Mouse (Mus musculus) hindbrain, embryonic 14.5 days (tissue): Measurements from ENCODE around the gene Ube2b. TPM values are rescaled to one million over a fixed set of nuclear protein-coding genes. Genes with fewer than 3 reads are reported as not detected.

Source experiments
- ATAC-seq: fragments of 200-750 bp; cut with Nextera tagmentation; 2 replicates; pipeline ENCODE4 v1.8.0; 2017; ENCODE audit warnings: moderate number of reproducible peaks, mild to moderate bottlenecking, moderate TSS enrichment, moderate library complexity; ENCODE audit not compliant: low FRiP score
- DNase-seq: peaks from one replicate; pipeline ENCODE4 v3.0.0-alpha.2; 2015; ENCODE audit warnings: low spot score
- H3K27ac ChIP-seq: fragments of 300-500 bp; sonication (generic); 2 replicates; pipeline ENCODE4 v1.5.1; 2014; ENCODE audit warnings: mild to moderate bottlenecking, moderate library complexity
- H3K27me3 ChIP-seq: fragments of 300-500 bp; sonication (generic); 2 replicates; pipeline ENCODE4 v1.6.1; 2014; ENCODE audit warnings: mild to moderate bottlenecking, low read length, mixed read lengths; ENCODE audit not compliant: control insufficient read depth, insufficient read depth
- H3K36me3 ChIP-seq: fragments of 300-500 bp; sonication (generic); replicated peaks from 2 replicates; pipeline ENCODE4 v1.6.1; 2014; ENCODE audit not compliant: control insufficient read depth, insufficient read depth
- H3K4me1 ChIP-seq: fragments of 300-500 bp; sonication (generic); replicated peaks from 2 replicates; pipeline ENCODE4 v1.6.1; 2014; ENCODE audit warnings: antibody characterized with exemption, low read length, mixed read lengths; ENCODE audit not compliant: control insufficient read depth, insufficient read depth
- H3K4me2 ChIP-seq: fragments of 300-500 bp; sonication (generic); replicated peaks from 2 replicates; pipeline ENCODE4 v1.6.1; 2014; ENCODE audit warnings: mild to moderate bottlenecking, moderate library complexity
- H3K4me3 ChIP-seq: fragments of 300-500 bp; sonication (generic); replicated peaks from 2 replicates; pipeline ENCODE4 v1.5.1; 2014; ENCODE audit warnings: mild to moderate bottlenecking, low read length
- H3K9ac ChIP-seq: fragments of 300-500 bp; sonication (generic); 2 replicates; pipeline ENCODE4 v1.6.1; 2014
- H3K9me3 ChIP-seq: fragments of 300-500 bp; sonication (generic); 2 replicates; pipeline ENCODE4 v1.6.1; 2016; ENCODE audit warnings: low read length; ENCODE audit not compliant: control insufficient read depth
- WGBS: fragments of 180-500 bp; shearing (Covaris S2); extraction: QIAGEN DNeasy Blood & Tissue Kit; methylation state at CpG from one replicate; pipeline ENCODE4 v1.1.7; 2014; 5-methylcytosine and 5-hydroxymethylcytosine counted together
- polyA plus RNA-seq: library from polyadenylated mRNA; unstranded; fragments of >200 nt; fragmentation: Nextera tagmentation; extraction: Ambion mirVana; gene quantifications from 2 replicates; pipeline ENCODE4 v1.2.1, GENCODE M21; 2014

Gene Ube2b
- polyA plus RNA-seq, 1 experiment from 2014 or later = 157 TPM

DNA sequence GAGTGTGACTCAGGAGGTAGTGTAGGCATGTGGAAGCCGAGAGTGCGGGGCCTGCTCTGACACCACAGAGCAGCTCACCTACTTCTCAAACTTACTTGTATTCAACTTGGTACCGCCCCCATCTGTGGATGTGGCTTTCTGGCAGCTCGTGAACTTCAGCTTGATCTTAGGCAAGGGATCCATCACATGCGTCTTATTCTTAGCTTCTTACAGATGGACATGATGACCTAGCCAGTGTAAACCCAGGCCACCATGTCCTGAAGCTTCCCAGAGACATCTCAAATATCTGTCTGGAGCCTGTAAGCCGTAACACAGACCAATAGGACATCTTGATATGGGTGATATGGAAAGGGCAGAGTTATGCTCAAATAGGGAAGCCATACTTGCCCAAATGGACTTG is 28.9 kb downstream of the Ube2b start:
- no peak overlapping the region for H3K4me2 ChIP-seq
- no peak for DNase-seq
- no peaks in the 10 kb centered on the region for H3K27me3 ChIP-seq
- H3K27ac ChIP-seq = no peak overlapping the region
- peaks cover 5% of the 10 kb centered on the region; the same call in 1 of the 2 replicates for H3K4me1 ChIP-seq
- no peaks in the 10 kb centered on the region for H3K9me3 ChIP-seq
- H3K4me3 ChIP-seq = no peak overlapping the region
- no peak for ATAC-seq
- no peak overlapping the region for H3K9ac ChIP-seq
- WGBS = 97% methylated on average over 6 of the region's 6 CpGs
- peaks cover 58% of the 10 kb centered on the region for H3K36me3 ChIP-seq

- Histone ChIP-seq H3K4me2 (no peak overlapping the region), H3K27ac (no peak overlapping the region), H3K27me3 (no peaks in the 10 kb centered on the region), H3K4me1 (peaks cover 5% of the 10 kb centered on the region; the same call in 1 of the 2 replicates), H3K9me3 (no peaks in the 10 kb centered on the region), H3K9ac (no peak overlapping the region), H3K4me3 (no peak overlapping the region), H3K36me3 (peaks cover 46% of the 10 kb centered on the region)
- WGBS = 99% methylated on average over 2 of the region's 2 CpGs
- no peak for ATAC-seq
- no peak for DNase-seq
Measured at GRCm38 (mm10) chr11:51969511-51969910, 31.1 kb downstream of the Ube2b start.

- WGBS = 94% methylated on average over 9 of the region's 9 CpGs
- H3K4me3 ChIP-seq = no peak overlapping the region
- DNase-seq (no peak), ATAC-seq (no peak)
- peak overlapping the region; percentile 85; the same call in 1 of the 2 replicates for H3K4me2 ChIP-seq
- H3K36me3 ChIP-seq = peaks cover 40% of the 10 kb centered on the region
- no peak overlapping the region for H3K9ac ChIP-seq
- H3K4me1 ChIP-seq = peaks cover 5% of the 10 kb centered on the region; the same call in 1 of the 2 replicates
- H3K9me3 ChIP-seq = no peaks in the 10 kb centered on the region
- H3K27me3 ChIP-seq = no peaks in the 10 kb centered on the region
- H3K27ac ChIP-seq = no peak overlapping the region
Measured at GRCm38 (mm10) chr11:51968896-51969295, 31.7 kb downstream of the Ube2b start.

GRCm38 (mm10) chr11:51967443-51968401 is 32.8 kb downstream of the Ube2b start, which contains the start of gene Cdkn2aipnl:
TSS of gene Cdkn2aipnl (plus strand) at chr11:51967661.
- 3% methylated on average over 63 of the region's 63 CpGs for WGBS
- peak within 1 kb of the TSS; percentile 85 for H3K4me2 ChIP-seq
- peaks cover 5% of the 10 kb centered on the region; the same call in 1 of the 2 replicates for H3K4me1 ChIP-seq
- H3K4me3 ChIP-seq = peak within 1 kb of the TSS; percentile 88
- no peaks in the 10 kb centered on the region for H3K27me3 ChIP-seq
- peak; percentile 96 for ATAC-seq
- H3K9ac ChIP-seq = peak within 1 kb of the TSS; percentile 91
- peaks cover 30% of the 10 kb centered on the region for H3K36me3 ChIP-seq
- no peaks in the 10 kb centered on the region for H3K9me3 ChIP-seq
- H3K27ac ChIP-seq = peak within 1 kb of the TSS; percentile 74; the same call in 1 of the 2 replicates
- DNase-seq = peak; percentile 99

- Histone ChIP-seq H3K27me3 (no peaks in the 10 kb centered on the region), H3K4me3 (no peak overlapping the region), H3K27ac (no peak overlapping the region), H3K4me1 (peaks cover 5% of the 10 kb centered on the region; the same call in 1 of the 2 replicates), H3K36me3 (peaks cover 19% of the 10 kb centered on the region), H3K9ac (no peak overlapping the region), H3K4me2 (no peak overlapping the region), H3K9me3 (no peaks in the 10 kb centered on the region)
- no peak for DNase-seq
- ATAC-seq = no peak
- 83% methylated on average over 5 of the region's 5 CpGs for WGBS
Measured at GRCm38 (mm10) chr11:51966651-51967050, 33.9 kb downstream of the Ube2b start.

GRCm38 (mm10) chr11:51962277-51962676 is 38.3 kb downstream of the Ube2b start:
- Histone ChIP-seq H3K27ac (no peak overlapping the region), H3K9ac (no peak overlapping the region), H3K4me2 (no peak overlapping the region), H3K4me1 (no peaks in the 10 kb centered on the region), H3K9me3 (no peaks in the 10 kb centered on the region), H3K36me3 (no peaks in the 10 kb centered on the region), H3K4me3 (no peak overlapping the region), H3K27me3 (no peaks in the 10 kb centered on the region)
- DNase-seq = no peak
- 91% methylated on average over 7 of the region's 7 CpGs for WGBS
- no peak for ATAC-seq

GRCm38 (mm10) chr11:51961761-51962160 is 38.8 kb downstream of the Ube2b start:
- DNase-seq = no peak
- WGBS = 89% methylated on average over 8 of the region's 8 CpGs
- Histone ChIP-seq H3K27ac (no peak overlapping the region), H3K4me3 (no peak overlapping the region), H3K27me3 (no peaks in the 10 kb centered on the region), H3K9me3 (no peaks in the 10 kb centered on the region), H3K4me1 (no peaks in the 10 kb centered on the region), H3K9ac (no peak overlapping the region), H3K36me3 (no peaks in the 10 kb centered on the region), H3K4me2 (no peak overlapping the region)
- ATAC-seq = no peak

DNA sequence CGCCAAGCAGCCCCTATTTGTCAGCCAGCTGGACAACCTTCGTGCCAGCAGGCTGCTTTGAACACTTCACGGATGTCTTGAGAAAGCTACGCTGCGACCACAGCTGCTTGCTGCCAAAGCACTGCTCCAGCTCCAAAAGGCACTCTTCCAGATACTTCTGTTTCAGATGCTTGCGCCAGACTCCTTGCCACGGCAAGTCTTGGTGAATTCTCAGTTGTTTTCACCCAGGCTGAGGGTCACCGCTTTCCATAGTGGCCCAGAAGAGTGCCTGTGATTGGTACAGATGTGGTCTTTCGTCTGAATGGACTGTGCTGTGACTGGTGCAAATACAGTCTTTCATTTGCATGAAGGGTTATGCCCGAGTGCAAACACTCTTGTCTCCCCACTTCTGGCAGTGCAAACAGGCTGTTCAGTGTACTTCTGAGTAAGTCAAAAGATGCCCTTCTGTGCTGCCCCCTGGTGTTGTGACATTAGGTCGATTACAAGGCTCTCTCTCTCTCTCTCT is 39.5 kb downstream of the Ube2b start:
- H3K27me3 ChIP-seq = no peaks in the 10 kb centered on the region
- 71% methylated on average over 11 of the region's 11 CpGs for WGBS
- H3K27ac ChIP-seq = no peak overlapping the region
- no peaks in the 10 kb centered on the region for H3K9me3 ChIP-seq
- no peak overlapping the region for H3K4me2 ChIP-seq
- DNase-seq (no peak), ATAC-seq (no peak)
- no peak overlapping the region for H3K4me3 ChIP-seq
- H3K36me3 ChIP-seq = no peaks in the 10 kb centered on the region
- H3K4me1 ChIP-seq = no peaks in the 10 kb centered on the region
- H3K9ac ChIP-seq = no peak overlapping the region

- Histone ChIP-seq H3K27me3 (no peaks in the 10 kb centered on the region), H3K4me2 (no peak overlapping the region), H3K4me1 (no peaks in the 10 kb centered on the region), H3K9me3 (no peaks in the 10 kb centered on the region), H3K36me3 (no peaks in the 10 kb centered on the region), H3K9ac (no peak overlapping the region), H3K4me3 (no peak overlapping the region), H3K27ac (no peak overlapping the region)
- whole genome bisulfite sequencing = 94% methylated on average over 4 of the region's 4 CpGs
- DNase-seq (no peak), ATAC-seq (no peak)
Measured at GRCm38 (mm10) chr11:51960061-51960460, 40.5 kb downstream of the Ube2b start.
